Mouse (Mus musculus) MEL (cell line): Measurements from ENCODE around the gene Ppm1m. TPM values are rescaled to one million over a fixed set of nuclear protein-coding genes. Genes with fewer than 3 reads are reported as not detected.

Source experiments
- DNase-seq: peaks from one replicate; pipeline ENCODE4 v3.0.0; 2011; ENCODE audit warnings: low read depth, low spot score
- H3K27ac ChIP-seq: 2 replicates; pipeline ENCODE4 v1.5.1; 2012; ENCODE audit warnings: low read depth, mild to moderate bottlenecking, control low read depth, low read length, moderate library complexity; ENCODE audit not compliant: control insufficient read depth
- H3K27me3 ChIP-seq, 2 experiments: fragments of 150-350 bp in 1 of 2; sonication (generic) in 1 of 2; 2 replicates each; pipeline ENCODE4 v1.6.1; 2012; ENCODE audit warnings: low read length in 2 of 2, mild to moderate bottlenecking in 2 of 2, improper control_type of control experiment in 1 of 2, moderate library complexity in 1 of 2; ENCODE audit not compliant: insufficient read depth in 2 of 2, control insufficient read depth in 1 of 2
- H3K36me3 ChIP-seq, 2 experiments: 2 replicates each; pipeline ENCODE4 v1.6.1; 2012 to 2014; ENCODE audit warnings: low read length in 2 of 2, improper control_type of control experiment in 1 of 2, inconsistent platforms in 1 of 2, mild to moderate bottlenecking in 1 of 2; ENCODE audit not compliant: insufficient read depth in 2 of 2, control insufficient read depth in 1 of 2
- H3K4me1 ChIP-seq, 2 experiments: fragments of 150-350 bp in 1 of 2; sonication (generic) in 1 of 2; 2 replicates each; pipeline ENCODE4 v1.6.1; 2012; ENCODE audit warnings: low read length in 2 of 2, improper control_type of control experiment in 1 of 2, mild to moderate bottlenecking in 1 of 2; ENCODE audit not compliant: insufficient read depth in 2 of 2, control insufficient read depth in 1 of 2
- H3K4me3 ChIP-seq, 2 experiments: fragments of 150-350 bp in 1 of 2; sonication (generic) in 1 of 2; 2 replicates each; pipeline ENCODE4 v1.5.1; 2012; ENCODE audit warnings: low read depth in 2 of 2, low read length in 2 of 2, mild to moderate bottlenecking in 2 of 2, moderate library complexity in 2 of 2, control low read depth in 1 of 2, improper control_type of control experiment in 1 of 2; ENCODE audit not compliant: control insufficient read depth in 1 of 2, insufficient read depth in 1 of 2
- H3K79me2 ChIP-seq: 2 replicates; pipeline ENCODE4 v1.6.1; 2012; ENCODE audit warnings: mild to moderate bottlenecking, low read length, moderate library complexity; ENCODE audit not compliant: control insufficient read depth, poor library complexity, insufficient read depth
- H3K9ac ChIP-seq: 2 replicates; pipeline ENCODE4 v1.6.1; 2012; ENCODE audit warnings: low read depth, mild to moderate bottlenecking, control low read depth, low read length, moderate library complexity; ENCODE audit not compliant: control insufficient read depth, poor library complexity, severe bottlenecking
- H3K9me3 ChIP-seq: fragments of 150-350 bp; sonication (generic); replicated peaks from 2 replicates; pipeline ENCODE4 v1.6.1; 2012; ENCODE audit warnings: mild to moderate bottlenecking, low read length, improper control_type of control experiment, moderate library complexity; ENCODE audit not compliant: insufficient read depth
- BHLHE40 ChIP-seq: IDR thresholded peaks from 2 replicates; pipeline ENCODE4 v1.6.1; 2012; ENCODE audit warnings: low read depth, mild to moderate bottlenecking, inconsistent platforms, low read length, improper control_type of control experiment, borderline replicate concordance
- CHD2 ChIP-seq: IDR thresholded peaks from 2 replicates; pipeline ENCODE4 v1.6.1; 2011; ENCODE audit warnings: low read length, improper control_type of control experiment
- CTCF ChIP-seq, 3 experiments: IDR thresholded peaks in 2 of 3; conservative IDR thresholded peaks in 1 of 3; 2 replicates each; pipeline ENCODE4 v1.5.1; 2011 to 2012; ENCODE audit warnings: low read length in 3 of 3, low read depth in 2 of 3, mild to moderate bottlenecking in 2 of 3, improper control_type of control experiment in 1 of 3, inconsistent platforms in 1 of 3, mixed read lengths in 1 of 3, moderate library complexity in 1 of 3; ENCODE audit not compliant: control insufficient read depth in 1 of 3, insufficient read depth in 1 of 3, poor library complexity in 1 of 3, severe bottlenecking in 1 of 3
- EP300 ChIP-seq, 2 experiments: IDR thresholded peaks; 2 replicates each; pipeline ENCODE4 v1.6.1; 2011; ENCODE audit warnings: improper control_type of control experiment in 2 of 2, low read length in 2 of 2, low read depth in 1 of 2, mild to moderate bottlenecking in 1 of 2
- HCFC1 ChIP-seq: IDR thresholded peaks from 2 replicates; pipeline ENCODE4 v1.6.1; 2012; ENCODE audit warnings: low read depth, mild to moderate bottlenecking, inconsistent platforms, low read length, improper control_type of control experiment, moderate library complexity
- KAT2A ChIP-seq: conservative IDR thresholded peaks from 2 replicates; pipeline ENCODE4 v1.6.1; 2012; ENCODE audit warnings: low read depth, low read length, improper control_type of control experiment, inconsistent platforms
- MAFK ChIP-seq: IDR thresholded peaks from 2 replicates; pipeline ENCODE4 v1.6.1; 2011; ENCODE audit warnings: low read depth, mild to moderate bottlenecking, low read length, improper control_type of control experiment, borderline replicate concordance
- MXI1 ChIP-seq: IDR thresholded peaks from 2 replicates; pipeline ENCODE4 v1.6.1; 2011; ENCODE audit warnings: mild to moderate bottlenecking, low read depth, low read length, improper control_type of control experiment
- MYB ChIP-seq: IDR thresholded peaks from 2 replicates; pipeline ENCODE4 v1.6.1; 2011; ENCODE audit warnings: mild to moderate bottlenecking, low read depth, low read length, improper control_type of control experiment
- NELFE ChIP-seq: IDR thresholded peaks from 2 replicates; pipeline ENCODE4 v1.6.1; 2011; ENCODE audit warnings: low read depth, low read length, improper control_type of control experiment
- NRF1 ChIP-seq: IDR thresholded peaks from 2 replicates; pipeline ENCODE4 v1.6.1; 2014; ENCODE audit warnings: low read depth, mild to moderate bottlenecking, inconsistent platforms, low read length, improper control_type of control experiment, moderate library complexity; ENCODE audit not compliant: poor library complexity, insufficient read depth, severe bottlenecking
- POLR2AphosphoS2 ChIP-seq: IDR thresholded peaks from 2 replicates; pipeline ENCODE4 v1.6.1; 2011; ENCODE audit warnings: low read length, improper control_type of control experiment
- POLR2AphosphoS5 ChIP-seq: IDR thresholded peaks from 2 replicates; pipeline ENCODE4 v1.6.1; 2012; ENCODE audit warnings: low read depth, borderline replicate concordance, mild to moderate bottlenecking, inconsistent platforms, low read length, moderate library complexity, mixed read lengths
- RAD21 ChIP-seq: IDR thresholded peaks from 2 replicates; pipeline ENCODE4 v1.6.1; 2011; ENCODE audit warnings: mild to moderate bottlenecking, low read depth, low read length, improper control_type of control experiment
- RCOR1 ChIP-seq: IDR thresholded peaks from 2 replicates; pipeline ENCODE4 v1.6.1; 2012; ENCODE audit warnings: low read depth, mild to moderate bottlenecking, inconsistent platforms, low read length, improper control_type of control experiment
- SMC3 ChIP-seq: IDR thresholded peaks from 2 replicates; pipeline ENCODE4 v1.6.1; 2011; ENCODE audit warnings: low read depth, low read length, improper control_type of control experiment
- UBTF ChIP-seq: IDR thresholded peaks from 2 replicates; pipeline ENCODE4 v1.6.1; 2012; ENCODE audit warnings: low read depth, mild to moderate bottlenecking, inconsistent platforms, low read length, improper control_type of control experiment, moderate library complexity, borderline replicate concordance; ENCODE audit not compliant: insufficient read depth
- USF2 ChIP-seq, 2 experiments: IDR thresholded peaks; 2 replicates each; pipeline ENCODE4 v1.6.1; 2011 to 2012; ENCODE audit warnings: improper control_type of control experiment in 2 of 2, low read length in 2 of 2, borderline replicate concordance in 1 of 2, inconsistent platforms in 1 of 2, low read depth in 1 of 2, mild to moderate bottlenecking in 1 of 2; ENCODE audit not compliant: insufficient read depth in 1 of 2
- ZNF384 ChIP-seq: IDR thresholded peaks from 2 replicates; pipeline ENCODE4 v1.6.1; 2012; ENCODE audit warnings: low read depth, mild to moderate bottlenecking, inconsistent platforms, low read length, improper control_type of control experiment
- polyA plus RNA-seq, 2 experiments: library from polyadenylated mRNA; stranded (reverse) in 1 of 2; unstranded in 1 of 2; fragments of >175 nt in 1 of 2; fragments of >200 nt in 1 of 2; gene quantifications; 2 replicates each; pipeline versions ENCODE4 v1.2.1 to v1.2.4; 2012; ENCODE audit warnings: low replicate concordance in 2 of 2, low read depth in 1 of 2; ENCODE audit not compliant: insufficient read length in 2 of 2, insufficient read depth in 1 of 2, missing spikeins in 1 of 2
- total RNA-seq: library from RNA; depleted of rRNA; stranded (reverse); fragments of 300-350 nt; gene quantifications from 2 replicates; pipeline ENCODE4 v1.2.3, GENCODE M21; 2012; rRNA removed

Gene Ppm1m
- total and polyA plus RNA-seq, 3 experiments, result 34.2 to 47.2 TPM; not detected in 1

GRCm38 (mm10) chr9:106147281-106147680 is 52.3 kb downstream of the Ppm1m start:
- Histone ChIP-seq H3K27me3 (peaks cover 0 to 8% of the 10 kb centered on the region in 2 experiments; a peak in 2 of 4 replicates), H3K79me2 (no peaks in the 10 kb centered on the region), H3K27ac (no peak overlapping the region), H3K4me1 (no peaks in the 10 kb centered on the region), H3K36me3 (no peaks in the 10 kb centered on the region), H3K9ac (no peak overlapping the region), H3K9me3 (no peaks in the 10 kb centered on the region), H3K4me3 (no peak overlapping the region)
- TF ChIP-seq ZNF384 (no peak), CTCF (IDR thresholded peaks at IDR 0.05 in 2 of 3, conservative IDR thresholded peaks at IDR 0.05 in 1 of 3; ENCODE audit: control insufficient read depth in 1 of 3, insufficient read depth in 1 of 3, low read depth in 2 of 3, low read length in 3 of 3, poor library complexity in 1 of 3, severe bottlenecking in 1 of 3) (no peak), RAD21 (no peak), MYB (no peak), SMC3 (no peak), NELFE (no peak), UBTF (no peak), HCFC1 (no peak), MXI1 (no peak), NRF1 (no peak), BHLHE40 (no peak), EP300 (IDR thresholded peaks at IDR 0.05; ENCODE audit: low read depth in 1 of 2, low read length in 2 of 2) (no peak), POLR2AphosphoS5 (no peak), USF2 (IDR thresholded peaks at IDR 0.05; ENCODE audit: borderline replicate concordance in 1 of 2, insufficient read depth in 1 of 2, low read depth in 1 of 2, low read length in 2 of 2) (no peak)
- DNase-seq, result no peak

DNA sequence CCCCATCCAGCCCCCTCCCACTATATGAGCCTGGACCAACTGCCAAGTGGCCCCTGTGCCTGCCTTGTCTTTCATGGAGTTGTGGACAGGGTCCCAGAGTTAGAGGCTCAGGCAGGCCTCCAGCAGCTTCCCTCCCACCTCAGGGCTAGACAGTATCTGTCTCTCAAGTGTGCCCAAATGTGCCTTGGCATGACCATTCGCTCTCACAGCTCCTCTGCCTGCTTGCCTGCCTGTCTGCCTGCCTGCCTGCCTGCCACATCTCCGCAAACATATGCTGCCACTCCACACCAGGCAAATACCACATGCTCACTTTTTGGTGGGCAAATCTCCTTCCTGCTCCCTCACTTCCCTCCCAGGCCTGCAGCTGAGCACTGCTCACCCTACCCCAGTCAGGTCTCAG is 54.0 kb downstream of the Ppm1m start:
- Histone ChIP-seq H3K4me3 (no peak overlapping the region), H3K9me3 (no peaks in the 10 kb centered on the region), H3K4me1 (no peaks in the 10 kb centered on the region), H3K27me3 (peaks cover 0 to 7% of the 10 kb centered on the region in 2 experiments; a peak in 2 of 4 replicates), H3K36me3 (no peaks in the 10 kb centered on the region), H3K9ac (no peak overlapping the region), H3K79me2 (no peaks in the 10 kb centered on the region), H3K27ac (no peak overlapping the region)
- TF ChIP-seq RCOR1 (no peak), MAFK (no peak), ZNF384 (no peak), CHD2 (no peak), KAT2A (no peak), POLR2AphosphoS2 (no peak), NRF1 (no peak)
- no peak for DNase-seq

Other genes starting within 250 kb of the Ppm1m start
- gene Col6a5, start 239.1 kb downstream of the Ppm1m start, total RNA-seq, result not detected in 2 replicates
- gene Col6a5, start 239.1 kb downstream of the Ppm1m start, polyA plus RNA-seq, result not detected
- gene Col6a4, start 103.0 kb downstream of the Ppm1m start, total RNA-seq, result not detected in 2 replicates
- gene Col6a4, start 103.0 kb downstream of the Ppm1m start, polyA plus RNA-seq, result not detected
- 3.1 and 3.2 TPM in 2 replicates for gene Glyctk, start 41.6 kb downstream of the Ppm1m start, total RNA-seq
- 1 to 10 TPM in 1 of 2 experiments, not detected in 1; 3.3 TPM for gene Glyctk, start 41.6 kb downstream of the Ppm1m start, polyA plus RNA-seq
- 72.2 and 78.0 TPM in 2 replicates for gene Wdr82, start 28.8 kb downstream of the Ppm1m start, total RNA-seq
- gene Wdr82, start 28.8 kb downstream of the Ppm1m start, polyA plus RNA-seq, result 100 to 1,000 TPM in 1 of 2 experiments, 10 to 100 TPM in 1; 41.7 to 108 TPM
- gene Twf2, start 3.4 kb upstream of the Ppm1m start, total RNA-seq, result 63.9 and 66.8 TPM in 2 replicates
- gene Twf2, start 3.4 kb upstream of the Ppm1m start, polyA plus RNA-seq, result 100 to 1,000 TPM in 1 of 2 experiments, not detected in 1; 101 TPM
- gene Tlr9, start 22.9 kb upstream of the Ppm1m start, total RNA-seq, result not detected in 2 replicates
- not detected for gene Tlr9, start 22.9 kb upstream of the Ppm1m start, polyA plus RNA-seq
- 14.4 and 19.8 TPM in 2 replicates for gene Alas1, start 48.9 kb upstream of the Ppm1m start, total RNA-seq
- 10 to 100 TPM in 1 of 2 experiments, not detected in 1; 15.3 TPM for gene Alas1, start 48.9 kb upstream of the Ppm1m start, polyA plus RNA-seq
- 33.8 and 37.6 TPM in 2 replicates for gene Poc1a, start 81.3 kb upstream of the Ppm1m start, total RNA-seq
- gene Poc1a, start 81.3 kb upstream of the Ppm1m start, polyA plus RNA-seq, result 10 to 100 TPM in 1 of 2 experiments, not detected in 1; 41.3 TPM
- 5.4 and 5.5 TPM in 2 replicates for gene Dusp7, start 168.9 kb upstream of the Ppm1m start, total RNA-seq
- 10 to 100 TPM in 1 of 2 experiments, not detected in 1; 12.2 TPM for gene Dusp7, start 168.9 kb upstream of the Ppm1m start, polyA plus RNA-seq
- gene Rpl29, start 229.7 kb upstream of the Ppm1m start, total RNA-seq, result 49.4 and 60.8 TPM in 2 replicates
- 100 to 1,000 TPM in 1 of 2 experiments, not detected in 1; 761 TPM for gene Rpl29, start 229.7 kb upstream of the Ppm1m start, polyA plus RNA-seq
- gene Acy1, start 238.6 kb upstream of the Ppm1m start, total RNA-seq, result 38.7 and 40.9 TPM in 2 replicates
- 10 to 100 TPM in 1 of 2 experiments, not detected in 1; 61.5 TPM for gene Acy1, start 238.6 kb upstream of the Ppm1m start, polyA plus RNA-seq
- gene Abhd14b, start 247.7 kb upstream of the Ppm1m start, total RNA-seq, result 2.7 and 3.4 TPM in 2 replicates
- gene Abhd14b, start 247.7 kb upstream of the Ppm1m start, polyA plus RNA-seq, result 1 to 10 TPM in 1 of 2 experiments, not detected in 1; 6.5 TPM
- gene Abhd14a, start 247.9 kb upstream of the Ppm1m start, total RNA-seq, result 22.8 and 25.1 TPM in 2 replicates
- gene Abhd14a, start 247.9 kb upstream of the Ppm1m start, polyA plus RNA-seq, result 10 to 100 TPM in 1 of 2 experiments, not detected in 1; 48.7 TPM